Mouse (Mus musculus) MEL (cell line): ENCODE measurements at regions not wholly inside any gene's neighbourhood (a gene's known extent, or its start where the extent isn't known, plus 50 kb on each side); places are given as distances from the start of the nearest gene placed in this dataset.
A peak's percentile ranks its signal among the peaks of the same experiment; 100 is the strongest.

Source experiments
- DNase-seq: peaks from one replicate; pipeline ENCODE4 v3.0.0; 2011; ENCODE audit warnings: low read depth, low spot score
- H3K27ac ChIP-seq: 2 replicates; pipeline ENCODE4 v1.5.1; 2012; ENCODE audit warnings: low read depth, mild to moderate bottlenecking, control low read depth, low read length, moderate library complexity; ENCODE audit not compliant: control insufficient read depth
- H3K27me3 ChIP-seq, 2 experiments: fragments of 150-350 bp in 1 of 2; sonication (generic) in 1 of 2; 2 replicates each; pipeline ENCODE4 v1.6.1; 2012; ENCODE audit warnings: low read length in 2 of 2, mild to moderate bottlenecking in 2 of 2, improper control_type of control experiment in 1 of 2, moderate library complexity in 1 of 2; ENCODE audit not compliant: insufficient read depth in 2 of 2, control insufficient read depth in 1 of 2
- H3K36me3 ChIP-seq, 2 experiments: 2 replicates each; pipeline ENCODE4 v1.6.1; 2012 to 2014; ENCODE audit warnings: low read length in 2 of 2, improper control_type of control experiment in 1 of 2, inconsistent platforms in 1 of 2, mild to moderate bottlenecking in 1 of 2; ENCODE audit not compliant: insufficient read depth in 2 of 2, control insufficient read depth in 1 of 2
- H3K4me1 ChIP-seq, 2 experiments: fragments of 150-350 bp in 1 of 2; sonication (generic) in 1 of 2; 2 replicates each; pipeline ENCODE4 v1.6.1; 2012; ENCODE audit warnings: low read length in 2 of 2, improper control_type of control experiment in 1 of 2, mild to moderate bottlenecking in 1 of 2; ENCODE audit not compliant: insufficient read depth in 2 of 2, control insufficient read depth in 1 of 2
- H3K4me3 ChIP-seq, 2 experiments: fragments of 150-350 bp in 1 of 2; sonication (generic) in 1 of 2; 2 replicates each; pipeline ENCODE4 v1.5.1; 2012; ENCODE audit warnings: low read depth in 2 of 2, low read length in 2 of 2, mild to moderate bottlenecking in 2 of 2, moderate library complexity in 2 of 2, control low read depth in 1 of 2, improper control_type of control experiment in 1 of 2; ENCODE audit not compliant: control insufficient read depth in 1 of 2, insufficient read depth in 1 of 2
- H3K79me2 ChIP-seq: 2 replicates; pipeline ENCODE4 v1.6.1; 2012; ENCODE audit warnings: mild to moderate bottlenecking, low read length, moderate library complexity; ENCODE audit not compliant: control insufficient read depth, poor library complexity, insufficient read depth
- H3K9ac ChIP-seq: 2 replicates; pipeline ENCODE4 v1.6.1; 2012; ENCODE audit warnings: low read depth, mild to moderate bottlenecking, control low read depth, low read length, moderate library complexity; ENCODE audit not compliant: control insufficient read depth, poor library complexity, severe bottlenecking
- H3K9me3 ChIP-seq: fragments of 150-350 bp; sonication (generic); replicated peaks from 2 replicates; pipeline ENCODE4 v1.6.1; 2012; ENCODE audit warnings: mild to moderate bottlenecking, low read length, improper control_type of control experiment, moderate library complexity; ENCODE audit not compliant: insufficient read depth
- BHLHE40 ChIP-seq: IDR thresholded peaks from 2 replicates; pipeline ENCODE4 v1.6.1; 2012; ENCODE audit warnings: low read depth, mild to moderate bottlenecking, inconsistent platforms, low read length, improper control_type of control experiment, borderline replicate concordance
- CHD1 ChIP-seq: IDR thresholded peaks from 2 replicates; pipeline ENCODE4 v1.6.1; 2012; ENCODE audit warnings: low read depth, mild to moderate bottlenecking, inconsistent platforms, low read length, improper control_type of control experiment
- CHD2 ChIP-seq: IDR thresholded peaks from 2 replicates; pipeline ENCODE4 v1.6.1; 2011; ENCODE audit warnings: low read length, improper control_type of control experiment
- CTCF ChIP-seq, 3 experiments: IDR thresholded peaks in 2 of 3; conservative IDR thresholded peaks in 1 of 3; 2 replicates each; pipeline ENCODE4 v1.5.1; 2011 to 2012; ENCODE audit warnings: low read length in 3 of 3, low read depth in 2 of 3, mild to moderate bottlenecking in 2 of 3, improper control_type of control experiment in 1 of 3, inconsistent platforms in 1 of 3, mixed read lengths in 1 of 3, moderate library complexity in 1 of 3; ENCODE audit not compliant: control insufficient read depth in 1 of 3, insufficient read depth in 1 of 3, poor library complexity in 1 of 3, severe bottlenecking in 1 of 3
- E2F4 ChIP-seq: IDR thresholded peaks from 2 replicates; pipeline ENCODE4 v1.6.1; 2011; ENCODE audit warnings: low read depth, low read length, improper control_type of control experiment, borderline replicate concordance
- ELF1 ChIP-seq: IDR thresholded peaks from 2 replicates; pipeline ENCODE4 v1.6.1; 2014; ENCODE audit warnings: low read depth, mild to moderate bottlenecking, inconsistent platforms, low read length, improper control_type of control experiment, moderate library complexity
- ETS1 ChIP-seq: IDR thresholded peaks from 2 replicates; pipeline ENCODE4 v1.6.1; 2012; ENCODE audit warnings: low read depth, mild to moderate bottlenecking, inconsistent platforms, low read length, improper control_type of control experiment, moderate library complexity
- GABPA ChIP-seq: IDR thresholded peaks from 2 replicates; pipeline ENCODE4 v1.6.1; 2012; ENCODE audit warnings: low read depth, mild to moderate bottlenecking, inconsistent platforms, low read length, improper control_type of control experiment, moderate library complexity
- GATA1 ChIP-seq: IDR thresholded peaks from 2 replicates; pipeline ENCODE4 v1.6.1; 2011; ENCODE audit warnings: low read depth, low read length, improper control_type of control experiment
- HCFC1 ChIP-seq: IDR thresholded peaks from 2 replicates; pipeline ENCODE4 v1.6.1; 2012; ENCODE audit warnings: low read depth, mild to moderate bottlenecking, inconsistent platforms, low read length, improper control_type of control experiment, moderate library complexity
- KAT2A ChIP-seq: conservative IDR thresholded peaks from 2 replicates; pipeline ENCODE4 v1.6.1; 2012; ENCODE audit warnings: low read depth, low read length, improper control_type of control experiment, inconsistent platforms
- MAFK ChIP-seq: IDR thresholded peaks from 2 replicates; pipeline ENCODE4 v1.6.1; 2011; ENCODE audit warnings: low read depth, mild to moderate bottlenecking, low read length, improper control_type of control experiment, borderline replicate concordance
- MAZ ChIP-seq: IDR thresholded peaks from 2 replicates; pipeline ENCODE4 v1.6.1; 2012; ENCODE audit warnings: low read depth, mild to moderate bottlenecking, inconsistent platforms, low read length, improper control_type of control experiment
- MXI1 ChIP-seq: IDR thresholded peaks from 2 replicates; pipeline ENCODE4 v1.6.1; 2011; ENCODE audit warnings: mild to moderate bottlenecking, low read depth, low read length, improper control_type of control experiment
- MYB ChIP-seq: IDR thresholded peaks from 2 replicates; pipeline ENCODE4 v1.6.1; 2011; ENCODE audit warnings: mild to moderate bottlenecking, low read depth, low read length, improper control_type of control experiment
- MYC ChIP-seq: IDR thresholded peaks from 2 replicates; pipeline ENCODE4 v1.6.1; 2011; ENCODE audit warnings: low read depth, mild to moderate bottlenecking, low read length, improper control_type of control experiment, moderate library complexity
- NELFE ChIP-seq: IDR thresholded peaks from 2 replicates; pipeline ENCODE4 v1.6.1; 2011; ENCODE audit warnings: low read depth, low read length, improper control_type of control experiment
- POLR2AphosphoS2 ChIP-seq: IDR thresholded peaks from 2 replicates; pipeline ENCODE4 v1.6.1; 2011; ENCODE audit warnings: low read length, improper control_type of control experiment
- POLR2AphosphoS5 ChIP-seq: IDR thresholded peaks from 2 replicates; pipeline ENCODE4 v1.6.1; 2012; ENCODE audit warnings: low read depth, borderline replicate concordance, mild to moderate bottlenecking, inconsistent platforms, low read length, moderate library complexity, mixed read lengths
- SIN3A ChIP-seq: IDR thresholded peaks from 2 replicates; pipeline ENCODE4 v1.6.1; 2012; ENCODE audit warnings: low read length, improper control_type of control experiment, inconsistent platforms
- TAL1 ChIP-seq: IDR thresholded peaks from 2 replicates; pipeline ENCODE4 v1.6.1; 2012; ENCODE audit warnings: mild to moderate bottlenecking, inconsistent platforms, low read length, moderate library complexity, mixed read lengths
- TCF12 ChIP-seq: IDR thresholded peaks from 2 replicates; pipeline ENCODE4 v1.6.1; 2014; ENCODE audit warnings: low read depth, mild to moderate bottlenecking, inconsistent platforms, low read length, improper control_type of control experiment, moderate library complexity
- UBTF ChIP-seq: IDR thresholded peaks from 2 replicates; pipeline ENCODE4 v1.6.1; 2012; ENCODE audit warnings: low read depth, mild to moderate bottlenecking, inconsistent platforms, low read length, improper control_type of control experiment, moderate library complexity, borderline replicate concordance; ENCODE audit not compliant: insufficient read depth
- USF1 ChIP-seq: IDR thresholded peaks from 2 replicates; pipeline ENCODE4 v1.6.1; 2014; ENCODE audit warnings: low read depth, mild to moderate bottlenecking, inconsistent platforms, low read length, improper control_type of control experiment, moderate library complexity
- ZC3H11A ChIP-seq: IDR thresholded peaks from 2 replicates; pipeline ENCODE4 v1.6.1; 2012; ENCODE audit warnings: low read depth, mild to moderate bottlenecking, inconsistent platforms, low read length, improper control_type of control experiment
- ZKSCAN1 ChIP-seq: IDR thresholded peaks from 2 replicates; pipeline ENCODE4 v1.6.1; 2012; ENCODE audit warnings: low read depth, mild to moderate bottlenecking, inconsistent platforms, low read length, improper control_type of control experiment, moderate library complexity
- ZNF384 ChIP-seq: IDR thresholded peaks from 2 replicates; pipeline ENCODE4 v1.6.1; 2012; ENCODE audit warnings: low read depth, mild to moderate bottlenecking, inconsistent platforms, low read length, improper control_type of control experiment

DNA sequence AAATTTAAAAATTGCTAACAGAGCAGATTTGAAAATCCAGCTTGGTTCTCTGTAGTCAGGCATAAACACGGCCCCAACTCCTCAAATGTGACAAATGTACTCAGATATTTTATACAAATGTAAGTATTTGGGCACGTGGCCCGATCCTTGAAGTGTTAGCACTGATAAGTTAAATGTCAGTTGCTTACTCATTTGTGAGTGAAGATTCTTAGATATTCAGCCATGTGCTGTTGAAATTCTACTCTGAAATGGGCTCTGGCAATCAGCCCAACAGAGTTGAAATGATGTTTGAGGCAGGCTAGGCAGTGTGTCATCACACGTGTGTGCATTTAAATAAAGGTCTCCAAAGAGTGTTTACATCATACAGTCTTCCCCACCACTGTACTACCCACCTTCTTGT lies 103.2 kb upstream of the Id2 start (continued):
- TF ChIP-seq MAFK (peak; percentile 53; the same call in 1 of the 2 replicates), GATA1 (peak; percentile 47), POLR2AphosphoS5 (no peak), USF1 (peak; percentile 80), SIN3A (peak; percentile 78), ZC3H11A (no peak), KAT2A (no peak), MYB (peak; percentile 81), MXI1 (peak; percentile 62)

DNA sequence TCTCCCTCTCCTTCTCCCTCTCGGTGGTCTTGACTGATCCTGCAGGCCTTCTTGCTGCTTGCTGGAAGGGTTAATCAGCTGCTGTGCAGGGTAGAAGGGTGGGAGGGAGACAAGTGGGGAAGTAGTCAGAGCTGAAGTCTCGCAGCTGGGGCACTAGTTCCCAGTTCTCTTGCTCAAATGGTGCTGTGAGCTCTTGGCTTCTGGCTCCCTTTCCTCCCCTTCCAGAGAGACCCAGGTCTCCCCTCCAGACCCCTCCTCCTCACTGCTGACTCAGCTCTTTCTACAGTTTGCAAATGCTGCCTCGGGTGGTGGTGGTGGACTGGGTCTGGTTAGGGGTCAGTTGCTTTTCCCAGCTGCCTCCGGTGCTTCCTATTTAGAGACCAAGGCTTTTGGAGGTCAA lies 100.8 kb upstream of the Id2 start:
- peaks cover 15 to 43% of the 10 kb centered on the region in 2 experiments for H3K4me1 ChIP-seq
- peak overlapping the region; percentile 66 for H3K27ac ChIP-seq
- no peaks in the 10 kb centered on the region for H3K9me3 ChIP-seq
- peak overlapping the region; percentile 51 for H3K9ac ChIP-seq
- H3K4me3 ChIP-seq: no peak overlapping the region
- H3K36me3 ChIP-seq: peaks cover 0 to 27% of the 10 kb centered on the region in 2 experiments; a peak in 2 of 4 replicates
- DNase-seq: peak; percentile 63
- H3K79me2 ChIP-seq: no peaks in the 10 kb centered on the region
- TF ChIP-seq ETS1: 0 out of 2 replicates have a peak, but pooled peaks have one; percentile 27
- no peak for TF ChIP-seq GABPA
- TF ChIP-seq UBTF: no peak
- no peak for TF ChIP-seq BHLHE40
- no peak for TF ChIP-seq CHD2
- TF ChIP-seq NELFE: 0 out of 2 replicates have a peak, but pooled peaks have one; percentile 18
- no peak for TF ChIP-seq POLR2AphosphoS5
- no peak for TF ChIP-seq SIN3A
- peak; percentile 50; the same call in 1 of the 2 replicates for TF ChIP-seq MAFK
- no peak for TF ChIP-seq TCF12
- no peak for TF ChIP-seq HCFC1
- TF ChIP-seq MYC: no peak
- no peak for TF ChIP-seq CHD1
- no peak for TF ChIP-seq POLR2AphosphoS2
- no peak for TF ChIP-seq ELF1
- no peak for TF ChIP-seq ZNF384
- no peak for TF ChIP-seq MXI1
- no peak for TF ChIP-seq MAZ
- no peak for TF ChIP-seq ZKSCAN1
- no peak for TF ChIP-seq E2F4
- TF ChIP-seq TAL1: no peak
- TF ChIP-seq CTCF (IDR thresholded peaks at IDR 0.05 in 2 of 3, conservative IDR thresholded peaks at IDR 0.05 in 1 of 3; ENCODE audit: control insufficient read depth in 1 of 3, insufficient read depth in 1 of 3, low read depth in 2 of 3, low read length in 3 of 3, poor library complexity in 1 of 3, severe bottlenecking in 1 of 3): no peak
- no peaks in the 10 kb centered on the region for H3K27me3 ChIP-seq
